Mouse (Mus musculus) G1E-ER4 (cell line): Measurements from ENCODE around the gene Gng2. TPM values are rescaled to one million over a fixed set of nuclear protein-coding genes. Genes with fewer than 3 reads are reported as not detected.

Experiments used
- GATA1 ChIP-seq: IDR thresholded peaks from one replicate; pipeline ENCODE4 v1.8.0; 2012; ENCODE audit warnings: low read length, inconsistent platforms
- polyA plus RNA-seq: library from polyadenylated mRNA; stranded (reverse); fragments of >175 nt; gene quantifications from 2 replicates; pipeline ENCODE4 v1.2.3, GENCODE M21; 2012

Gene Gng2
- polyA plus RNA-seq, 1 experiment, result 0.40 TPM

DNA sequence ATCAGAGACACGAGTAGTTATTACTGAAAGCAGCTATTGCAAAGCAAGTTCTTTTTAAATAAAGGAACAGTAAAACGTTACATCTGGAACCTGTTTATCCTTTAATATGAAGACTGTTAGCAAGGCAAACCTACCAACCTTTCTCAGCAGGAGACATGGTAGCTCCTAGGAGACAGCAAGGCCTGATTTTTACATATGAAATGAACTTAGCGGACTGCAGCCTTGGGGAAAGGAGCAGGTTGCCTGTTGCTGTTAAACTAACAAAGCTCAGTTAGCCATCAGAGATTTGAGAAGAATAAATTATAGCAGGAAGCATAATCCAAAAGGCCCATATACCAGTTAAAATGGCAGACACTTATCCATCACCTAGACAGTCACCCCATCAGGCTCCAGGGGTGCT, 124.0 kb downstream of the Gng2 start:
- no peak for TF ChIP-seq GATA1

DNA sequence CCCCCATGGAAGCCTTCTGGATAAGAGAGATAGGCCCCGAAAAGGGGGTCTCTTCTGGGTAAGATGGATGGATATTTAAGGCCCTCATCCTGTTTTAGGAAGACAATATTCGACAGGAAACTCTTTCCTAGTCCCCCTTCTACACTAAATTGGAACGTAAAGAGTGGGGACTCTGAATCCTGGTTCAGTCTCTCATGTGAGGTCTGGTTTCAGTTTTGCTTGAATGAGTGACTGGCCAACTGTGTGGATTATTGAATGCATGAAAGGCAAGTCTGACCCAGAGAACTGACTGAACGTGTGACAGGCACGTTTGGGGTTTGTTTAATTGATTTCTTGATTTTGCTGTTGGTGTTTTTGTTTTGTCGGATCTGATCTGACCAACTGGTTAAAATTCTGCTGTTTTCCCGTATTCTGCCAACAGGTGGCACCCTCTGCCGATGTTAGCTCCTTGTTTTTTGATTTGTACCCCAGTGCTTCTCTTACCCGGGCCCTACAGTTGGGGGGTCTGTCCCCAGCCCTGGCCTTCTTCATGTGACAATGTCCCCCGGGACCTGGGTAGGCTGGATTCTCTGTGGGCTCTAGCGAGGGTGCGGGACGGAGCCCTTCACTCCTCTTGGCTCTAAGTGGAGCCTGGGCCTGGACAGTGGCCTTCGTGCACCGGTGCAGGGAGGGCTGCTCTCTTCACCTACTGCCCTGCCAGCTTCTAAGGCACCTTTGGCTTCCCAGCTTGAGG, 137.7 kb downstream of the Gng2 start:
- no peak for TF ChIP-seq GATA1

DNA sequence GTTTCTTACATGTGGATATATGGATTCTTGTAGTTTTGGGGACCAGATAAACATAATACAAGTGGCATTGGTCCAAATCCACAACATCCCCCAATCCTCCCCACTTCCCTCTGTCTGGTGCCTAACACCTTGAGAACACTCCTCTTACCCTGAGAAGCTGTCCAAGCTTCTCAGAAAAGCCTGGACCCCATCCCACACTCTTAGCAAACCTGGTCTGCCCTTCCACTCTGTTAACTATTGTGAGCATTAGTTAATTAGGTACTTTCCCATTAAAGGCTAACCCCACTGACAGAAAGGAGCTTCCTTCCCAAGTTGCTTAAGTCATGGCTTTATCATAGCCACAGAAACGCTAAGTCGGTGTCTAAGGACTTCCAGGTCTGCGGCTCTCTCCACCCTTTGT, 141.1 kb downstream of the Gng2 start:
- TF ChIP-seq GATA1, result no peak

DNA sequence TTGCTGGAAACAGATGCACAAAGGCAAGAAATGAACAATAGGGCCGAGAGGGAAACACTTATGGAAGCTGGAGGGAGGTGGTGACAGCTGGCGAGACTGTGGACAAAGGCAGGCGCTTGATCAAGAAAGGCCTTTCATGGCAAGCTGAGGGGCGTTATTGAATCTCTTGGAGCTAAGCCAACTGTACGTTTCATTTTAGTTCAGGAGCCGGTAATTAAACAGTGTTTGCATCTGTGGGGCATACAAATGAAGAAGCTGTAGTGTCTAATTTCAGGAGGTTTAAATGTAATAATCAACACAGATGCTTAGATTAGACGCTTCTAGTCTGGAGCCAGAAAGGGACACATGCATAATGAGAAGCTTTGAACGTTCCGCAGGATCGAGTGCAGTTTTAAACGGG, 151.9 kb downstream of the Gng2 start:
- TF ChIP-seq GATA1, result no peak

DNA sequence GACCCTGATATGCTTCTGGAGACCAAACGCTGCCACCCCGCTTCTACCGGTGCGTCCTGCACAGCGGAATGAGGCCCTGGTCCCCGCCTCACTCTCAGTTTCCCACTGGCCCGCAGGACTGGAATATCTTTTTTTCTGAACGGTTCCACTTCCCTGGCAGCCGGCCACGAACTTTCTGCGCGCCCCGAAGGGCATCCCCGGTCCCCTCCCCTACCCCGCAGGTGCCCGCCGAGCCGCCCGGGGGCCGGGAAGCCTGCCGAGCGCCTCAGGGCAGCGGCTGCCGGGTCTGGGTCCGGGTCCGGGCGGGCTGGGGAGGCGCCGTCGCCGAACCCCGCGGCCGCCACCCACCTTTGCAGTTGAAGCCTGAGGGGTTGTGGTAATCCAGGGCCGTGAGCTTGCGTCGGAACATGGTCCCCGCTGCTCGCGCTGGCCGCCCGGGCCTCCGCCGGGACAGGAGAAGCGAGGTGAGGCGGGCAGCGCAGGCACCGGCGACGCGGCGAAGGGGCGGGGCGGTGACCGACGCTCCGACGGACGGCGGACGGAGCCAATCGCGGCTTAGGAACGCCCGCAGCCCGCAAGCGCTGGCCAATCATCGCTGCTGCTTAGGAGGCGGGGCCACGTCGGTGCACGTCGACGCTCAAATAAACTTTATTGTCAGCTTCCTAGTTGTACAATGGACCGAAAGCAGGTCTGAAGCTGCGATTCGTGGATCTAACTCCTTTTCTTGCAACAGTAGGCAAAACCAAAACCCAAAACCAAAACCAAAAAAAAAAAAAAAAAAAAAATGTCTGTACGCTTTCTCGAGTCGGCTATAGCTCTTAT, 153.9 kb downstream of the Gng2 start, which contains the start of gene Rtraf:
TSS of gene Rtraf (minus strand) at position 504 of the 822 bp plus-strand sequence.
- no peak for TF ChIP-seq GATA1

Other genes starting within 250 kb of the Gng2 start
- 0.29 and 0.36 TPM in 2 replicates for gene Nid2, start 226.4 kb downstream of the Gng2 start, polyA plus RNA-seq
- 197 and 247 TPM in 2 replicates for gene Rtraf, start 153.8 kb downstream of the Gng2 start, polyA plus RNA-seq
- gene Saysd1, start 160.9 kb upstream of the Gng2 start, polyA plus RNA-seq, result 0.40 TPM in 2 replicates
- gene Kcnk5, start 204.2 kb upstream of the Gng2 start, polyA plus RNA-seq, result 2.3 and 2.8 TPM in 2 replicates